Mouse (Mus musculus): ENCODE results near the gene Sebox. TPM values are rescaled to one million over a fixed set of nuclear protein-coding genes. Genes with fewer than 3 reads are reported as not detected.

The Sebox gene
- polyA plus RNA-seq, 1 experiment from 2014 or later = not detected

DNA sequence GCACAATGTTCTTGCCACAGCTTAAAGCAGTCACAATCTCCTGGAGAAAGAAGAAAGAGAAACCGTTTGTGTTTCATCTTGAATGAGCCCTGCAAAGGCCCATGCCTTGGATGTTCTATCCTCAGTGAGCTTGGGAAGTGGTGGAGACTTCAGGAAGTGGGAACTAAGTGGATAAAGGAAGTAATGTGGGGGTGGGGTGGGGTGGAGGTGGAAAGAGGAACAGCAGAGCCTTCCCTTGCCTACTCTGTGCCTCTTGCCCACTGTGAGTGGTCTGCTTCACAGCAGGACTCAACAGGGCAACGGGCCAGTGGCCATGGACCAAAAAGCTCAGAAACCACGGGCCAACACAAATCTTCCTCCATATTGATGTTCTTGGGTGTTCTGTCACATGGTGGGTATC is 28.0 kb upstream of the Sebox start:
- Histone ChIP-seq H3K27ac (no peak overlapping the region), H3K4me3 (ENCODE audit: inconsistent target) (no peak overlapping the region), H3K79me2 (ENCODE audit: inconsistent target) (no peaks in the 10 kb centered on the region), H3K36me3 (ENCODE audit: inconsistent target) (no peaks in the 10 kb centered on the region)
- WGBS (ENCODE audit: missing documents) = 21% methylated on average over 3 of the region's 3 CpGs

GRCm38 (mm10) chr11:78483639-78484038 is 19.6 kb upstream of the Sebox start:
- H3K79me2 ChIP-seq (ENCODE audit: inconsistent target) = no peaks in the 10 kb centered on the region
- H3K27ac ChIP-seq = no peak overlapping the region
- H3K36me3 ChIP-seq (ENCODE audit: inconsistent target) = no peaks in the 10 kb centered on the region
- WGBS (ENCODE audit: missing documents) = 50% methylated on average over 7 of the region's 7 CpGs
- H3K4me3 ChIP-seq (ENCODE audit: inconsistent target) = no peak overlapping the region

DNA sequence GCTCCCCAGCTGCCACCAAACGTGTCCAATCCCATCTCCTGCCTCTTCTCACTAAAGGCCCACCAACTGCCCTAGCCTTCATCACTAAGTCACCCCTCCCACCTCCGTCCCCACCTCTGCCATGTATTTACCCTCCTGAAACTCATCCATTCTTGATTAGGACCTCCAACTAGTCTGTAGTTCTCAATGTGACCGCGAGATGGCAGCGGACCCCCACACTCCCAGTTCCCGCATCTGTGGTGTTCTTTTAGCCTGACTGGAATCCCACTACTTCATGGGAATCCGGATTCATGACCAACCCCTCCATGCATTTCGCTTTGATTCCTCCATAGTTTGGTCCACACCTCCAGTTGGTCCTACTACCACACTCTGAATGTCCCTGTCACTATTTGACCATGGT is 15.1 kb upstream of the Sebox start:
- no peaks in the 10 kb centered on the region for H3K79me2 ChIP-seq (ENCODE audit: inconsistent target)
- no peaks in the 10 kb centered on the region for H3K36me3 ChIP-seq (ENCODE audit: inconsistent target)
- no peak overlapping the region for H3K4me3 ChIP-seq (ENCODE audit: inconsistent target)
- no peak overlapping the region for H3K27ac ChIP-seq
- 6% methylated on average over 8 of the region's 8 CpGs for WGBS (ENCODE audit: missing documents)

- Histone ChIP-seq H3K4me3 (ENCODE audit: inconsistent target) (no peak overlapping the region), H3K79me2 (ENCODE audit: inconsistent target) (no peaks in the 10 kb centered on the region), H3K27ac (no peak overlapping the region), H3K36me3 (ENCODE audit: inconsistent target) (no peaks in the 10 kb centered on the region)
- WGBS (ENCODE audit: missing documents) = 13% methylated on average over 48 of the region's 48 CpGs
These were observed 12.4 kb upstream of the Sebox start for GRCm38 (mm10) chr11:78490781-78491241.

DNA sequence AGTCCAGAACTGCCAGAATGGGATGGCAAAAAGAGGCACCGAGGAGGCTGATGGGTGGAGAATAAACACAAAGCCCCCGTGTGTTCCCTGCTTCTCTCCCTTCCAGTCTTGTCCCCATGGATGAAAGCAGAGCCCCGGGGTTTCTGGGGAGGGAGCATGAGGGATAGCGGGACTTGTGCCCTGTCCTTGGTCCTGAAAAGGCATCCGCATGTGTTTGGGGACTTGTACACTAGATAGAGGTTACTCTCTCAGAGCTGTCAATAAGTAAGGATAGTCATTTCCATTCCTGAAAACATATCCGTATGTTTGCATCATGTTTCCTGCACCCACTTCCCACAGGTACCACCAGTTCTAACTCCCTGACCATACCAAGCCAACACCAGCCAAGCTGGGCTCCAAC is 7.3 kb upstream of the Sebox start:
- H3K36me3 ChIP-seq (ENCODE audit: inconsistent target) = no peaks in the 10 kb centered on the region
- WGBS (ENCODE audit: missing documents) = 12% methylated on average over 6 of the region's 6 CpGs
- no peaks in the 10 kb centered on the region for H3K79me2 ChIP-seq (ENCODE audit: inconsistent target)
- no peak overlapping the region for H3K4me3 ChIP-seq (ENCODE audit: inconsistent target)
- no peak overlapping the region for H3K27ac ChIP-seq

DNA sequence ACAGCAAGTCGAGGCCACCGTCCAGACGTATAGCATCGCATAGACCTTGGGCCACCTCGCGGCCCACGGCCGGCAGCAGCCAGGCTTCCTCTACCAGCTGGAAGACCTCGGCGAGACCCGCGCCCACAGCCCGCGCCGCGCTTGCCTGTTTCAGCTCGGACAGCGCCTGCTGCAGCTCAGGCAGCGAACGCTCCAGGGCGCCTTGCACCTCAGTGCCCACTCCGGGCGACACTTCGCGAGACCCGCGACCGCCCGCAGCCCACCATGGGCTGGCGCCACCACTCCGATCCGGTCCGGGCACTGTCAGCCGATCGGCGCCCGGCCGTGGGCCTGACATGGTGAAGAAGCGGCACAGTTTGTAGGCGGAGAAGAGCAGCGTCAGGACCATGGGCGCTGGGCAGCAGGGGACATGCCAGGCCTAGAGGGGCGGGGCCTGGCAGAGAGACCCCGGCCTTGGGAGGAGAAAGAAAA is 6.1 kb upstream of the Sebox start:
- Histone ChIP-seq H3K36me3 (ENCODE audit: inconsistent target) (no peaks in the 10 kb centered on the region), H3K27ac (no peak overlapping the region), H3K4me3 (ENCODE audit: inconsistent target) (peak overlapping the region; percentile 23; the same call in 1 of the 2 replicates), H3K79me2 (ENCODE audit: inconsistent target) (no peaks in the 10 kb centered on the region)
- 3% methylated on average over 38 of the region's 44 CpGs for WGBS (ENCODE audit: missing documents)

DNA sequence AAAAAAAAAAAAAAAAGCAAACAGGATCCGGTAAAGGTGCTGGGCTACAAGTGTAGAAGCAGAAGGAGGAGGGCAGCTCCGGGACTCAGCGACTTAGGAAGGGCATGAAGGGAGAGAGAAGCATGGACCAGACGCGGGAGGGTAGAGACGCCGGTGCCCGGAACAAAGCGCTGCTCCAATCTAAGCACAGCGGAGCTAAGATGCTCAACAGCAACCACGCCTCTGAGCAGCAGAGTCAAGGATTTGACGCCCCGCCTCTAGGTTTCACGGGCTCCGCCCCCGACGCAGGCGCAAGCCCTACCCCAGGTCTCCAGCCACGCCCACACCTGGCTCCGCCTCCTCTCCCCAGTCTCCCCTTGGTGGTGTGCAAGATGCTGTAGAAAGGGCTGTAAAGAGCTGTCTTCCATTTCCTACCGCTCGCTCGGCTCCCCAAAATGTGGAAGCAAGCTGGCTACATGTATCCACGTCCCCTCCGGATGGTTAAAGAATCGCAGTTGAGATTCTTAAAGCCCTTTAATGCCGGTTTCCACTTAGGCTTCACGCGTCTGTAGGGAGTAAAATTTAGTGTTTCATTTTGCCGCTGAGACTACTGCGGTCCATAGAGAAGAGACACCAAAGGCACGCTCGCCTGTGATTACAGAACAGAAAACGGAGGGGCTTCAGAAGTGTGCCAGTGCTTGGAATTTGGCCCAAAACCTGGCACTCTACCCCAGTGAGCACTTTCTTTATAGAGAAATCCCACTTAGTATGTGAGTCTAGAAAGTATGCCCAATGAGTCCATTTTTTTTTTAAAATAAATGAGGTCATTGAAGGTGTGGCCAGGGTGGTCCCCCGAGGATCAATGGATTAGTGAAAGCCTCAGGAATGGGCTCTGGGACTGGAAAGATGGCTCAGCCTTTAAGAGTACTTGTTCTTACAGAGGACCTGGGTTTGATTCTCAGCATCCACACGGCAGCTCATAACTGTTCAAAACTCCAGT is 5.4 kb upstream of the Sebox start, which contains the start of gene Sarm1:
Sarm1 (minus strand) TSS at position 211 of the 979 bp plus-strand sequence.
- Histone ChIP-seq H3K79me2 (ENCODE audit: inconsistent target) (no peaks in the 10 kb centered on the region), H3K27ac (no peak within 1 kb of the TSS), H3K4me3 (ENCODE audit: inconsistent target) (peak within 1 kb of the TSS; percentile 23; the same call in 1 of the 2 replicates), H3K36me3 (ENCODE audit: inconsistent target) (no peaks in the 10 kb centered on the region)
- WGBS (ENCODE audit: missing documents) = 4% methylated on average over 36 of the region's 36 CpGs

DNA sequence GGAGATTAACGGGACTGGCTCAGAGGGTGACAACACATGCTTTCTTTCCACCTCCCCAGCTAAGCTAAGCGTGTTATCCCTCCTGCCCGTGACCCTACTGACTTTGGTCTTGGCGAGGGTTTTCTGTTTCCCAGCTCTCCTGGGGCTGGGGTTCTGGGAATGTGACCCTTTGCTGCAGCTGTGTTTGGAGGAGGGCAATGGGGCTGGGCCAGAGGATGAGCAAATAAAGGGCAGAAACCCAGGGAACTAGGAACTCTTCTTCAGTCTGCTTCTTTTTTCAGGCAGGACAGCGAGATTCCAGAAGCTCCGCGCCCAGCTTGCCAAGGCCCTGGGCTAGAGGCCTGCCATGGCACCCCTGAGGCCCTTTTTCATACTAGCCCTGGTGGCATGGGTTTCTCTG is 4.2 kb upstream of the Sebox start, which contains the start of gene Vtn:
Vtn (plus strand) TSS at position 88 of the 400 bp plus-strand sequence.
- Histone ChIP-seq H3K4me3 (ENCODE audit: inconsistent target) (peak within 1 kb of the TSS; percentile 23; the same call in 1 of the 2 replicates), H3K36me3 (ENCODE audit: inconsistent target) (no peaks in the 10 kb centered on the region), H3K79me2 (ENCODE audit: inconsistent target) (no peaks in the 10 kb centered on the region), H3K27ac (no peak within 1 kb of the TSS)
- 84% methylated on average over 7 of the region's 7 CpGs for WGBS (ENCODE audit: missing documents)

- no peaks in the 10 kb centered on the region for H3K36me3 ChIP-seq (ENCODE audit: inconsistent target)
- H3K4me3 ChIP-seq (ENCODE audit: inconsistent target) = no peak overlapping the region
- 71% methylated on average over 16 of the region's 16 CpGs for whole genome bisulfite sequencing (ENCODE audit: missing documents)
- H3K79me2 ChIP-seq (ENCODE audit: inconsistent target) = no peaks in the 10 kb centered on the region
- H3K27ac ChIP-seq = no peak overlapping the region
These were observed 3.7 kb upstream of the Sebox start for GRCm38 (mm10) chr11:78499543-78499942.

- WGBS (ENCODE audit: missing documents) = 88% methylated on average over 9 of the region's 9 CpGs
- H3K79me2 ChIP-seq (ENCODE audit: inconsistent target) = no peaks in the 10 kb centered on the region
These were observed 2.5 kb upstream of the Sebox start for GRCm38 (mm10) chr11:78500623-78501202.

GRCm38 (mm10) chr11:78501529-78501928 is 1.7 kb upstream of the Sebox start:
- 60% methylated on average over 12 of the region's 20 CpGs for WGBS (ENCODE audit: missing documents)
- Histone ChIP-seq H3K36me3 (ENCODE audit: inconsistent target) (peaks cover 6% of the 10 kb centered on the region), H3K27ac (no peak overlapping the region), H3K79me2 (ENCODE audit: inconsistent target) (no peaks in the 10 kb centered on the region), H3K4me3 (ENCODE audit: inconsistent target) (no peak overlapping the region)

More at GRCm38 (mm10) chr11:78500623-78501202, 2.5 kb upstream of the Sebox start:
- Histone ChIP-seq H3K36me3 (ENCODE audit: inconsistent target) (no peaks in the 10 kb centered on the region), H3K4me3 (ENCODE audit: inconsistent target) (no peak overlapping the region), H3K27ac (no peak overlapping the region)

GRCm38 (mm10) chr11:78505430-78505829 is 2.2 kb downstream of the Sebox start:
- H3K27ac ChIP-seq = no peak overlapping the region
- no peak overlapping the region for H3K4me3 ChIP-seq (ENCODE audit: inconsistent target)
- WGBS (ENCODE audit: missing documents) = 81% methylated on average over 3 of the region's 3 CpGs
- no peaks in the 10 kb centered on the region for H3K79me2 ChIP-seq (ENCODE audit: inconsistent target)
- peaks cover 37% of the 10 kb centered on the region for H3K36me3 ChIP-seq (ENCODE audit: inconsistent target)

- H3K36me3 ChIP-seq (ENCODE audit: inconsistent target) = peaks cover 37% of the 10 kb centered on the region
- WGBS (ENCODE audit: missing documents) = 93% methylated on average over 5 of the region's 5 CpGs
- H3K79me2 ChIP-seq (ENCODE audit: inconsistent target) = peaks cover 21% of the 10 kb centered on the region
- no peak overlapping the region for H3K4me3 ChIP-seq (ENCODE audit: inconsistent target)
- H3K27ac ChIP-seq = no peak overlapping the region
These were observed 5.9 kb downstream of the Sebox start for GRCm38 (mm10) chr11:78509148-78509547.

GRCm38 (mm10) chr11:78512025-78512957 is 9.0 kb downstream of the Sebox start, which contains the start of the genes Tmem199 and Poldip2:
Tmem199 (minus strand) TSS chr11:78512172.
Poldip2 (plus strand) TSS chr11:78512193.
- Histone ChIP-seq H3K79me2 (ENCODE audit: inconsistent target) (peaks cover 21% of the 10 kb centered on the region), H3K36me3 (ENCODE audit: inconsistent target) (peaks cover 40% of the 10 kb centered on the region), H3K27ac (peak within 1 kb of the TSS; percentile 83), H3K4me3 (ENCODE audit: inconsistent target) (peak within 1 kb of the TSS; percentile 94)
- 1% methylated on average over 57 of the region's 67 CpGs for WGBS (ENCODE audit: missing documents)

Measured in macrophage (primary cell).